Comparison of ENCODE assay signal across 9 mouse cellular contexts in the genomic region with DNA sequence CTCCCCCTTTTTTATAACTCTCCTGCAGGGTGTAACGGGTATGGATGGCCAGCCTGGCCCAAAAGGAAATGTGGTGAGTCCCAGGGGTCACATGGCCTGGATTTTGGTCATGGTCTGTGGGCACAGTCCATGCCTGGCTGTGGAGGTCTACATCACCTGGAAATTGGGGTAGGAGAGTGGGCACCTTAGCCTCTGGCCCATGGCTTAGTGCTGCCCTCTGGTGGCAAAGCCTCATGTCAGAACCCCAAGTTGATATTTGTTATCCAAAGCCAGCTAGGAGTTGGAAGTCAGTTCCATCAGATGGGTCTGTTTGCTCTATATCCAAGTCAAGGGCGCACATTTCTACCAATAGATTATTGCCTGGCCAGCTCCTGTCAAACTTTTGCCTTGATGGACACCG.
DNase-seq lines count a peak whose midpoint lies in the region; ATAC-seq and TF ChIP-seq lines count a peak whose summit lies in the region.
"Had no signal": no experiment of that assay in that cellular context is flagged by ENCODE, and none has a peak within 500 bp of the region (broad histone marks: within the 10 kb centered on the region; RNA-seq: fewer than 3 reads in every experiment).

No protein-coding gene starts in this region.

- no peaks in the 10 kb centered on the region for H3K4me1 ChIP-seq in heart, adult 2 months (ENCODE audit: control insufficient read depth, insufficient read depth, low read length)
- peaks cover 5% of the 10 kb centered on the region for H3K4me1 ChIP-seq in heart, embryonic 11.5 days (ENCODE audit: control insufficient read depth, insufficient read depth, low read length)

- no peak overlapping the region for H3K9ac ChIP-seq in heart, adult 2 months (ENCODE audit: low read depth, low read length)
- no peak overlapping the region for H3K9ac ChIP-seq in heart, embryonic 11.5 days (ENCODE audit: low read depth, low read length)
- H3K9ac ChIP-seq: midbrain, embryonic 12.5 days had no signal

- H3K79me2 ChIP-seq in heart, adult 2 months (replicated peaks; ENCODE audit: control insufficient read depth, insufficient read depth, low read length), result no peaks in the 10 kb centered on the region

- TF ChIP-seq CTCF in heart, adult 2 months (IDR thresholded peaks at IDR 0.05), result peak; percentile 87

- H3K27ac ChIP-seq in heart, adult 2 months, result no peak overlapping the region
- no peak overlapping the region for H3K27ac ChIP-seq in heart, embryonic 11.5 days (ENCODE audit: low read depth, low read length)
- H3K27ac ChIP-seq: midbrain, embryonic 12.5 days had no signal

- no peaks in the 10 kb centered on the region for H3K36me3 ChIP-seq in heart, adult 2 months (ENCODE audit: control insufficient read depth, insufficient read depth, low read length)
- H3K36me3 ChIP-seq in heart, embryonic 11.5 days (ENCODE audit: control insufficient read depth, insufficient read depth, low read length), result peaks cover 6% of the 10 kb centered on the region; the same call in 1 of the 2 replicates
- H3K36me3 ChIP-seq: midbrain, embryonic 12.5 days had no signal

- DNase-seq in heart, adult 2 months, result peak; percentile 49 to 70
- DNase-seq in heart, adult 11 months, result no peak
- DNase-seq in NIH3T3 (ENCODE audit: low read depth), result peak; percentile 76
- DNase-seq in cerebellum, postnatal 36 days, result peak; percentile 68 to 72
- DNase-seq in left cerebral cortex, postnatal 10 days (ENCODE audit: extremely low spot score in 1 of 2, low spot score in 2 of 2), result peak; percentile 24 to 68
- DNase-seq in naive thymus-derived CD4-positive, alpha-beta T cell, adult 2 months (ENCODE audit: low read depth), result peak; percentile 22
- DNase-seq in thymus, postnatal 36 days, result peak; percentile 25 to 39

- TF ChIP-seq POLR2A in heart, adult 2 months (IDR thresholded peaks at IDR 0.05; ENCODE audit: insufficient read depth, low read depth, low read length), result no peak

- intact Hi-C loops in heart, adult 2 months (cut with DNase I), result loop anchor here (1.0 to 5.0 kb wide), 2 partner anchors 204 to 422 kb away; no protein-coding TSS in a partner anchor
- intact Hi-C loops in left cerebral cortex, postnatal 10 days (cut with DNase I), result loop anchor here (2.0 kb wide), 2 partner anchors 43 to 203 kb away; no protein-coding TSS in a partner anchor

- no peak for TF ChIP-seq EP300 in heart, adult 2 months (IDR thresholded peaks at IDR 0.05; ENCODE audit: insufficient read depth, low read depth, low read length)

- H3K4me2 ChIP-seq in heart, embryonic 11.5 days, result no peak overlapping the region
- H3K4me2 ChIP-seq: midbrain, embryonic 12.5 days had no signal

- no peak overlapping the region for H3K4me3 ChIP-seq in heart, adult 2 months
- H3K4me3 ChIP-seq in heart, embryonic 11.5 days (ENCODE audit: low read depth, low read length), result no peak overlapping the region
- H3K4me3 ChIP-seq: midbrain, embryonic 12.5 days had no signal

- no peaks in the 10 kb centered on the region for H3K9me3 ChIP-seq in heart, embryonic 11.5 days (replicated peaks; ENCODE audit: control insufficient read depth, low read length)
- H3K9me3 ChIP-seq: midbrain, embryonic 12.5 days had no signal

- 61% methylated on average over 3 of the region's 3 CpGs for WGBS in heart, adult 2 months
- 64% methylated on average over 3 of the region's 3 CpGs for WGBS in heart, embryonic 11.5 days (ENCODE audit: insufficient replicate concordance)

- no peaks in the 10 kb centered on the region for H3K27me3 ChIP-seq in heart, adult 2 months (ENCODE audit: control insufficient read depth, insufficient read depth, low read length)
- H3K27me3 ChIP-seq in heart, embryonic 11.5 days (ENCODE audit: control insufficient read depth, insufficient read depth, low read length), result no peaks in the 10 kb centered on the region
- H3K27me3 ChIP-seq: midbrain, embryonic 12.5 days had no signal

- ATAC-seq in heart, embryonic 11.5 days (replicated peaks; ENCODE audit: insufficient number of reproducible peaks, low FRiP score, low TSS enrichment), result peak; percentile 41; the same call in 1 of the 2 replicates
